Mouse (Mus musculus): ENCODE results near the gene Fam71e1. TPM values are rescaled to one million over a fixed set of nuclear protein-coding genes. Genes with fewer than 3 reads are reported as not detected.

Fam71e1 gene
- 1.7 and 1.8 TPM in 2 replicates for total RNA-seq (2014; rRNA removed)
- polyA plus RNA-seq (2012; rRNA removed), result 4.1 and 4.7 TPM in 2 replicates

DNA sequence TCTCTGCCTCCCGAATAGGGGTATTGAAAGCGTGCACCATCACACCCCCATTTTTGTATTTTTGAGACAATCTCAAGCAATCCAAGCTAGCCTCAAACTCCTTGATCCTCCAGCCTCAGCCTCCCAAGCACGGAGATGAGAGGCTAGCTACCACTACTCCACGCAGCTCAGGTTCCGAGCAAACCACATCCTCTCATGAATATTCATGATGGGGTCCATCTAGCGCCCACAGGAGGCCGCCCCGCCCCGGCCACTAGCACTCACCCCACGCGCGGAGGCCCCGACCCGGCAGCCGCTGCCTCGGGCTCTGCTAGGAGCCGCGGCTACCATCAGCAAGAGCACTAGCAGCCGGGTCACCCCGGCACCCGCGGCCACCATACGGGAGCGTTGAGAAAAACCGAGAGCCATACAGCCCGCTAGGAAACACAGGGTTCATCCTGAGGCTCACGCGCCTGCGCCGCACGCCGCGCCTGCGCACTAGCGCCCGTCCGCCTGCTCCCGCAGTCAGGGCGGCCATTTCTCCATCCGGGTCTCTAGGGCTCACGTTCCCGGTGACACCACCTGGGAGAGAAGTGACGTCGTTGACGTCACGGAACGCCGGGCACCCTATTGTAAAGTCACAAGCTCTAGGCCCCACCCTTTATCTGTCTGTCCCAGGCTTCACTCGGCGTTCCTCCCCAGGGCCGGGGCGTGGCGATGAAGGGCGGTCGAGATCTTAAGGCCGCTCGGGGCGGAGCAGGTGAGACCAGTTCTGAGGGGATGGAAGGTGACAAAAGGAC lies at the start of gene Fam71e1, which contains the start of gene Emc10:
Fam71e1 (plus strand) TSS at position 590 of the 779 bp plus-strand sequence.
Emc10 (minus strand) TSS at position 538 of the 779 bp plus-strand sequence.
- Histone ChIP-seq H3K27me3 (ENCODE audit: control insufficient read depth, insufficient read depth, low read length) (no peaks in the 10 kb centered on the region), H3K79me2 (ENCODE audit: control insufficient read depth, insufficient read depth, low read length) (peaks cover 8% of the 10 kb centered on the region; the same call in 1 of the 2 replicates), H3K9ac (ENCODE audit: low read depth, low read length) (peak within 1 kb of the TSS; percentile 73), H3K27ac (replicated peaks; ENCODE audit: insufficient read depth, low read depth, low read length) (peak within 1 kb of the TSS; percentile 77), H3K4me1 (ENCODE audit: control insufficient read depth, insufficient read depth, low read length) (peaks cover 25% of the 10 kb centered on the region), H3K4me3 (ENCODE audit: insufficient read depth, low read depth, low read length) (peak within 1 kb of the TSS; percentile 67), H3K36me3 (ENCODE audit: control insufficient read depth, insufficient read depth, low read length) (no peaks in the 10 kb centered on the region)
- TF ChIP-seq CTCF (IDR thresholded peaks at IDR 0.05; ENCODE audit: low read depth, low read length) (no peak), POLR2A (IDR thresholded peaks at IDR 0.05; ENCODE audit: extremely low read depth, insufficient read depth, low read length) (peak; percentile 33; the same call in 1 of the 2 replicates)
- peak; percentile 91 for DNase-seq (ENCODE audit: extremely low read depth, low read depth, low spot score)
- under 1% methylated on average over 58 of the region's 58 CpGs for WGBS

DNA sequence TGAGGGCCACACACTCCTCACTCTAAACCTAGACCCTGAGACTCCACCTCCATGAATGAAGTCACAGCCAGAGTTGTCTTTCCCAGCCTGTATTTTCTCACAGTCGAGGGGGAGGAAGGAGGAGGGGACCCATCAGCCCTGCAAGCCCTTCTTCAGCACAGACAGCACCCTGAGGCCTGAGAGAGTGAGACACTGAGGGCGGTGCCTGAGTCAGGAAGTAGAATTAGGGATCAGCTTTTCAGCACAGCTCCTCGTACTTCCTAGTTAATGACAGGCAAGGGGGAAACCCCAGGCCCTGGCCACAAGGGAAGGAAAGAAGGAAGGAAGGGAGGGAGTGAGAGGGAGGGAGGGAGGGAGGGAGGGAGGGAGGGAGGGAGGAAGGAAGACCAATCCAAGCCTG lies 43.1 kb upstream of the Fam71e1 start:
- no peak overlapping the region for H3K4me3 ChIP-seq (ENCODE audit: insufficient read depth, low read depth, low read length)
- no peak for DNase-seq (ENCODE audit: extremely low read depth, low read depth, low spot score)
- no peaks in the 10 kb centered on the region for H3K36me3 ChIP-seq (ENCODE audit: control insufficient read depth, insufficient read depth, low read length)
- H3K27ac ChIP-seq (replicated peaks; ENCODE audit: insufficient read depth, low read depth, low read length), result no peak overlapping the region
- 32% methylated on average over 3 of the region's 3 CpGs for WGBS
- no peak overlapping the region for H3K9ac ChIP-seq (ENCODE audit: low read depth, low read length)
- TF ChIP-seq CTCF (IDR thresholded peaks at IDR 0.05; ENCODE audit: low read depth, low read length) (no peak), POLR2A (IDR thresholded peaks at IDR 0.05; ENCODE audit: extremely low read depth, insufficient read depth, low read length) (no peak)
- H3K4me1 ChIP-seq (ENCODE audit: control insufficient read depth, insufficient read depth, low read length), result no peaks in the 10 kb centered on the region
- no peaks in the 10 kb centered on the region for H3K27me3 ChIP-seq (ENCODE audit: control insufficient read depth, insufficient read depth, low read length)
- no peaks in the 10 kb centered on the region for H3K79me2 ChIP-seq (ENCODE audit: control insufficient read depth, insufficient read depth, low read length)

DNA sequence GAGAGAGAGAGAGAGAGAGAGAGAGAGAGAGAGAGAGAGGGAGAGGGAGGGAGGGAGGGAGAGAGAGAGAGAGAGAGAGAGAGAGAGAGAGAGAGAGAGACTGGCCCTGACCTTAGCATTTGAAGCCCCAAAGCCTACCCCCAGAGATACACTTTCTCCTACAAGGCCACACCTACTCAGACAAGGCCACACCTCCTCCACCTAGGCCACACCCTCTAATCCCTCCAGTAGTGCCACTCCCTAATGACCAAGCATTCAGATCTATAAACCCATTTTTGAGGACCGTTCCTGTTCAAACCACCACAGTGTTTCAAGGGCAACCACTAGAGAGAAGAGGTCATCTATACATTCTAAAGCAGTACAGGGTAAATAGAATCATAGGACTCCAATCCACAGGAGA lies 40.1 kb upstream of the Fam71e1 start:
- no peak overlapping the region for H3K4me3 ChIP-seq (ENCODE audit: insufficient read depth, low read depth, low read length)
- no peaks in the 10 kb centered on the region for H3K36me3 ChIP-seq (ENCODE audit: control insufficient read depth, insufficient read depth, low read length)
- no peak overlapping the region for H3K9ac ChIP-seq (ENCODE audit: low read depth, low read length)
- no peak for DNase-seq (ENCODE audit: extremely low read depth, low read depth, low spot score)
- WGBS, result 88% methylated on average over 1 of the region's 1 CpGs
- TF ChIP-seq POLR2A (IDR thresholded peaks at IDR 0.05; ENCODE audit: extremely low read depth, insufficient read depth, low read length) (no peak), CTCF (IDR thresholded peaks at IDR 0.05; ENCODE audit: low read depth, low read length) (no peak)
- no peaks in the 10 kb centered on the region for H3K4me1 ChIP-seq (ENCODE audit: control insufficient read depth, insufficient read depth, low read length)
- no peaks in the 10 kb centered on the region for H3K79me2 ChIP-seq (ENCODE audit: control insufficient read depth, insufficient read depth, low read length)
- H3K27ac ChIP-seq (replicated peaks; ENCODE audit: insufficient read depth, low read depth, low read length), result no peak overlapping the region
- H3K27me3 ChIP-seq (ENCODE audit: control insufficient read depth, insufficient read depth, low read length), result peaks cover 3% of the 10 kb centered on the region; the same call in 1 of the 2 replicates

DNA sequence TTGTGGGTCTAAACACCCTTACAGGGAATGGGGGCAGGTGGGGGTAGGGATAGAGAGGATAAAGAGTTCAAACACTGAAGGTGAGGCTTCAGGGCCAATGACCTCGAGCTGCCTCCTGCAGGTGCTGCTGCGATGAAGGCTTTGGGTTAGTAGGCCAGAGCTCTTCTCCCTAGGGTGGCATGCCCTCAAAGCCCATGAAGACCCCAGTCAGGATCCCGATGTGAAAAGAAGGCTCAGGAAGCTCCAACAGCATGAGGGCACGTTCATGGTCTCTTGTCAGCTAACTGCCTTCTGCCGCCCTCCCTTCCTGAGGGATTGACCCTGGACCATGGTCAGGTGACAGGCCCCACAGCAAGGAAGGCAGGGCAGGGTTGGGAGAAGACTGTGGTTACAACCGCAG lies 36.3 kb upstream of the Fam71e1 start:
- TF ChIP-seq CTCF (IDR thresholded peaks at IDR 0.05; ENCODE audit: low read depth, low read length) (no peak), POLR2A (IDR thresholded peaks at IDR 0.05; ENCODE audit: extremely low read depth, insufficient read depth, low read length) (no peak)
- Histone ChIP-seq H3K9ac (ENCODE audit: low read depth, low read length) (no peak overlapping the region), H3K27me3 (ENCODE audit: control insufficient read depth, insufficient read depth, low read length) (peaks cover 8% of the 10 kb centered on the region), H3K36me3 (ENCODE audit: control insufficient read depth, insufficient read depth, low read length) (no peaks in the 10 kb centered on the region), H3K27ac (replicated peaks; ENCODE audit: insufficient read depth, low read depth, low read length) (no peak overlapping the region), H3K4me1 (ENCODE audit: control insufficient read depth, insufficient read depth, low read length) (no peaks in the 10 kb centered on the region), H3K4me3 (ENCODE audit: insufficient read depth, low read depth, low read length) (no peak overlapping the region), H3K79me2 (ENCODE audit: control insufficient read depth, insufficient read depth, low read length) (no peaks in the 10 kb centered on the region)
- no peak for DNase-seq (ENCODE audit: extremely low read depth, low read depth, low spot score)
- 68% methylated on average over 6 of the region's 6 CpGs for WGBS

DNA sequence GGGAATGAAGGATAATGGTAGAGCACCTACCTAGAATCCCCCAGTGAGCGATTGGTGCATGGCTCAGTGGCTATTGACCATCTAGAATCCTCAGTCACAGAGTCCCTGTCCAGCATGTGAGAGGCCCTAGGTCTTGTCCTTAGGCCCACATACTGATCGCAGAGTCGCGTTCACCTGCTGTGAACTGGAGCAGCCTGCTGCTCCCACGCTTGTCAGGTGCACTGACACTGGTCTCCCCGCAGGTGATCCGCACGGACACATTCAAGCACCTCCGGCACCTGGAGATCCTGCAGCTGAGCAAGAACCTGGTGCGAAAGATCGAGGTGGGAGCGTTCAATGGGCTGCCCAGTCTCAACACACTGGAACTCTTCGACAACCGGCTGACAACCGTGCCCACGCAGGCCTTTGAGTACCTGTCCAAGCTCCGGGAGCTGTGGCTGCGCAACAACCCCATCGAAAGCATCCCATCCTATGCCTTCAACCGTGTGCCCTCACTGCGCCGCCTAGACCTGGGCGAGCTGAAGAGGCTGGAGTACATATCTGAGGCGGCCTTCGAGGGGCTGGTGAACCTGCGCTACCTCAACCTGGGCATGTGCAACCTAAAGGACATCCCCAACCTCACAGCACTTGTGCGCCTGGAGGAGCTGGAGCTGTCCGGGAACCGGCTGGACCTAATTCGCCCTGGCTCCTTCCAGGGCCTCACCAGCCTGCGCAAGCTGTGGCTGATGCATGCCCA lies 35.4 kb upstream of the Fam71e1 start:
- no peak for TF ChIP-seq POLR2A (IDR thresholded peaks at IDR 0.05; ENCODE audit: extremely low read depth, insufficient read depth, low read length)
- TF ChIP-seq CTCF (IDR thresholded peaks at IDR 0.05; ENCODE audit: low read depth, low read length), result no peak
- Histone ChIP-seq H3K36me3 (ENCODE audit: control insufficient read depth, insufficient read depth, low read length) (no peaks in the 10 kb centered on the region), H3K4me1 (ENCODE audit: control insufficient read depth, insufficient read depth, low read length) (no peaks in the 10 kb centered on the region), H3K27ac (replicated peaks; ENCODE audit: insufficient read depth, low read depth, low read length) (no peak overlapping the region), H3K4me3 (ENCODE audit: insufficient read depth, low read depth, low read length) (no peak overlapping the region), H3K27me3 (ENCODE audit: control insufficient read depth, insufficient read depth, low read length) (peaks cover 8% of the 10 kb centered on the region), H3K79me2 (ENCODE audit: control insufficient read depth, insufficient read depth, low read length) (peaks cover 2% of the 10 kb centered on the region; the same call in 1 of the 2 replicates), H3K9ac (ENCODE audit: low read depth, low read length) (no peak overlapping the region)
- DNase-seq (ENCODE audit: extremely low read depth, low read depth, low spot score), result no peak
- 65% methylated on average over 31 of the region's 31 CpGs for WGBS
